Mouse (Mus musculus) hindbrain, embryonic 11.5 days (tissue): ENCODE data around the gene Agbl4. TPM values are rescaled to one million over a fixed set of nuclear protein-coding genes. Genes with fewer than 3 reads are reported as not detected.

Experiments used
- ATAC-seq: fragments of 200-750 bp; cut with Nextera tagmentation; 2 replicates; pipeline ENCODE4 v1.8.0; 2017; ENCODE audit warnings: mild to moderate bottlenecking, moderate TSS enrichment, moderate library complexity; ENCODE audit not compliant: low FRiP score
- DNase-seq: peaks from one replicate; pipeline ENCODE4 v3.0.0-alpha.2; 2015; ENCODE audit warnings: low spot score
- H3K27ac ChIP-seq: fragments of 300-500 bp; sonication (generic); 2 replicates; pipeline ENCODE4 v1.5.1; 2014; ENCODE audit warnings: mild to moderate bottlenecking, low read depth, low read length
- H3K27me3 ChIP-seq: fragments of 300-500 bp; sonication (generic); 2 replicates; pipeline ENCODE4 v1.6.1; 2014; ENCODE audit warnings: mild to moderate bottlenecking, low read length, moderate library complexity, mixed read lengths; ENCODE audit not compliant: control insufficient read depth, insufficient read depth
- H3K36me3 ChIP-seq: fragments of 300-500 bp; sonication (generic); 2 replicates; pipeline ENCODE4 v1.6.1; 2014; ENCODE audit warnings: mild to moderate bottlenecking, low read length, moderate library complexity, mixed read lengths; ENCODE audit not compliant: control insufficient read depth, insufficient read depth
- H3K4me1 ChIP-seq: fragments of 300-500 bp; sonication (generic); replicated peaks from 2 replicates; pipeline ENCODE4 v1.6.1; 2014; ENCODE audit warnings: low read length, mixed read lengths; ENCODE audit not compliant: control insufficient read depth, insufficient read depth
- H3K4me2 ChIP-seq: fragments of 300-500 bp; sonication (generic); replicated peaks from 2 replicates; pipeline ENCODE4 v1.6.1; 2014; ENCODE audit warnings: mild to moderate bottlenecking, low read depth, low read length
- H3K4me3 ChIP-seq: fragments of 300-500 bp; sonication (generic); 2 replicates; pipeline ENCODE4 v1.5.1; 2014; ENCODE audit warnings: low read depth, low read length
- H3K9ac ChIP-seq: fragments of 300-500 bp; sonication (generic); 2 replicates; pipeline ENCODE4 v1.6.1; 2014; ENCODE audit warnings: low read depth, low read length
- H3K9me3 ChIP-seq: fragments of 300-500 bp; sonication (generic); 2 replicates; pipeline ENCODE4 v1.6.1; 2016; ENCODE audit warnings: low read length; ENCODE audit not compliant: control insufficient read depth
- WGBS: fragments of 180-500 bp; shearing (Covaris S2); extraction: QIAGEN DNeasy Blood & Tissue Kit; methylation state at CpG from one replicate; pipeline ENCODE4 v1.1.7; 2014; 5-methylcytosine and 5-hydroxymethylcytosine counted together
- polyA plus RNA-seq: library from polyadenylated mRNA; unstranded; fragments of >200 nt; fragmentation: Nextera tagmentation; extraction: Ambion mirVana; gene quantifications from 2 replicates; pipeline ENCODE4 v1.2.1, GENCODE M21; 2014

Gene Agbl4
- 0.99 and 1.1 TPM in 2 replicates for polyA plus RNA-seq

DNA sequence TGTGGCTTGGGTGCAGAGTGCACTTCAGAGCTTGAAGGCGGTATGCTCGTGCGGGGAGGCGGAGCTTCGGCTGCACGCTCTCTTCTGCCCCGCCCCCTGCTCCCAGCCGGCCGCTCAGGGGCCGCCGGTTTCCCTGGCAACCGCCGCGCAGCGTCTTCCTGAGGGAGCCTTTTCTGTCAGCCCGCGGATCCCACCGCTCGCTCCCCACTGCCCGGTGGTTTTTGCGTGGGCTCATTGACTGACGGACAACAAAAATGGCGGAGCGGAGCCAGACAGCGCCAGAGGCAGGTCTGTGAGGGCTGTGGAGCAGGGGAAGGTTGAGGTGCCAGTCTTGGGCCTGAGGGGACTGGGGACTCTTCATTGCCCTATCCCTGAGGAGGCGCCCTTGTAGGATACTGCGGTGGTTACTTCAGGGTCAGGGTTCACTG lies at the start of gene Agbl4:
Agbl4 (plus strand) TSS at position 44 of the 428 bp plus-strand sequence.
- Histone ChIP-seq H3K4me2 (peak within 1 kb of the TSS; percentile 52), H3K9ac (peak within 1 kb of the TSS; percentile 65), H3K9me3 (no peaks in the 10 kb centered on the region), H3K4me1 (0 out of 2 replicates have a peak, but pooled peaks cover 2% of the 10 kb centered on the region), H3K4me3 (peak within 1 kb of the TSS; percentile 52), H3K36me3 (no peaks in the 10 kb centered on the region), H3K27me3 (no peaks in the 10 kb centered on the region), H3K27ac (no peak within 1 kb of the TSS)
- DNase-seq (peak; percentile 91), ATAC-seq (peak; percentile 99)
- WGBS = under 1% methylated on average over 27 of the region's 27 CpGs

DNA sequence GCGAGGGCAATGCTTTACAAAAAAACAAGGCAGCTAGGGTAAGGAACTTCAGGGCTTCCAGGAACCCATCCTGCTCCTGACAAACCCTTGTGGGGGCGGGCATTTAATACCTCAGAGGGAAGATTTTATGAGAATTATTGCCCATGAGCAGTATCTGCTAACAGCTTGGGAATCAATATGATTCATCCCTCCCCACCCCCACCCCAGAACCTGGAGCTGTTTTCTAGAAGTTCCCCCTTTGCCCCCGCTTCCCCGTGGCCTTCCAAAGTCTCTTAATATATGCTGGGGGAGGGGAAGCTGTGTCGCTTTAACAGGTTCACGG lies 46.6 kb upstream of the Agbl4 start:
- Histone ChIP-seq H3K9ac (peak overlapping the region; percentile 84), H3K36me3 (no peaks in the 10 kb centered on the region), H3K4me1 (no peaks in the 10 kb centered on the region), H3K4me3 (peak overlapping the region; percentile 69), H3K9me3 (no peaks in the 10 kb centered on the region), H3K27me3 (no peaks in the 10 kb centered on the region), H3K4me2 (peak overlapping the region; percentile 67), H3K27ac (peak overlapping the region; percentile 80; the same call in 1 of the 2 replicates)
- ATAC-seq (peak; percentile 10), DNase-seq (no peak)
- 7% methylated on average over 6 of the region's 6 CpGs for WGBS

DNA sequence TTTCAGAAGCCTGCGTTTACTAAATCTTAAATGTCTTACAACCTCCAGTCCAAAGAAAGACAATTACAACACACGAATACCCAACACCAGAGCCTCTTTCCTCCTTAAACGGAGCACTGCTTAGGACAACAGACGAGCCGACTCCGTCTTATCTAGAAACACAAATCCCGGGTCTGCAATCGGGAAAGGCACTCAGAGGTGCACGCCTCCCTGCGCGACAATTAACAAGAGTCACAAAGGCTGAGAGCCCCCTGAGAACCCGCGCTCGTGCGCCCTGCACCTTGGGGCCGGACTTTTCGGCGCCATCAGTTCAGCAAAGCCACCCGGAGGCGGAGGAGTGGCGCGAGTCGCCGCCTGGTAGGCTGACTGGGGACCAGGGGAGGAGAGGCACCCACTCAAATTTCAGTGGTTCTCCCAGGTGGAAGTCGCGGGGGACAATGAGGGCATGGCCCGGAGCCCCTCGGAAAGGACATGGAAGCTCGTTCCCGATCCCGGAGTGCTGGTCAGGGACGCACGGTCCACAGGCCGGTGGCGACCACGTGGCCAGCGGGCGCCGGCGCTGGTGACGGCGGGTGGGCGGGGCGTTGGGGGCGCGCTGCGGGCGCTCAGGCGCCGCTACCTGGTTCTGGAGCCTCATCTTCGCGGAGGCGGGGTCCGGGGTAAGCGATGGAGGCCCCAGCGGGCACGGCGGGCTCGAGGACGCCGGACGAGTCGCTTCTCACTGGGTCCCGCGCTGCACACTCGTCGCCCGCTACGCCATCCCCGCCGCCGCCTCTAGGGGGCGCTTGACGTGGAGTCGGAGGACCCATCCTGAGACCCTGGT lies 46.1 kb upstream of the Agbl4 start, which contains the start of gene Elavl4:
Elavl4 (minus strand) TSS at position 732 of the 823 bp plus-strand sequence.
- Histone ChIP-seq H3K9ac (peak within 1 kb of the TSS; percentile 84), H3K4me1 (no peaks in the 10 kb centered on the region), H3K27ac (peak within 1 kb of the TSS; percentile 80), H3K27me3 (no peaks in the 10 kb centered on the region), H3K4me2 (peak within 1 kb of the TSS; percentile 67), H3K36me3 (no peaks in the 10 kb centered on the region), H3K9me3 (no peaks in the 10 kb centered on the region), H3K4me3 (peak within 1 kb of the TSS; percentile 69)
- DNase-seq (peak; percentile 95), ATAC-seq (peak; percentile 96)
- under 1% methylated on average over 70 of the region's 75 CpGs for WGBS

DNA sequence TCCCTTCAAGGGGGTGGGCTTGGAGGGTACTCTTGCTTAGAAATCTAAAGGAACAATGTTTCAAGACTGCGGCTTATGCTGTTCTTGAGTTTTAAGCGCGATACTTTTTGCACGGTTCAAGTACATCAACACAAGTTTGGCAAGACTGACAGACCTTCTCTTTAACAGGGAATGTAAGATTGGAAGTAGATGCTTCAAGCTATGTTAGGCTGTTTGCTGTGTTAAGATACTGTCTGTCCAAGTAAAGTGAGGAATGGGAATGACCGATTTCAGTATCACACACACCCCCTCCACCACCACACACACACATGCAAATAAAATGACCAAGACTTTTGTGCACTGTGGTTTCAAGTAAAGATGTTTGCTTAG lies 45.5 kb upstream of the Agbl4 start:
- Histone ChIP-seq H3K9me3 (no peaks in the 10 kb centered on the region), H3K27me3 (no peaks in the 10 kb centered on the region), H3K36me3 (no peaks in the 10 kb centered on the region), H3K27ac (peak overlapping the region; percentile 80; the same call in 1 of the 2 replicates), H3K9ac (peak overlapping the region; percentile 84), H3K4me1 (no peaks in the 10 kb centered on the region), H3K4me2 (peak overlapping the region; percentile 67), H3K4me3 (peak overlapping the region; percentile 69)
- WGBS = 8% methylated on average over 5 of the region's 5 CpGs
- ATAC-seq = peak; percentile 17
- no peak for DNase-seq

DNA sequence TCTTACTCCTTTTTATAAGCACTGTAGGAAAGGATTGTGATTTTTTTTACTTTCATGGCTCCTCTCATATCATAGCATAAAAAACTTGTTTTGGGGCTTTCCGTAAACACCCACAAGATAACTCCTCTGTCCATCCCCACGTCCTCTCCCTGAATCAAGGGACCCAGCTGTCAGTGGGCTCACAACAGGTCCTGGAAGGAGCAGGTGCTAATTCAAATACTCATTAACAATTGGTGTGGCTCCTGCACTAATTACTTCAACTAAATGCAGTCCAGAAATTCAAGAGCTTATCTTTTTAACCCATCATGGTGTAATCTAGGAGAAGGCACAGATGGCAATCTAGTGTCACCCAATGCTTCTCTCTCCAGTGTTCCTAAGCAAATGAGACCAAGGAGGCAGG lies 36.9 kb upstream of the Agbl4 start:
- no peak overlapping the region for H3K9ac ChIP-seq
- DNase-seq (no peak), ATAC-seq (peak; percentile 38; the same call in 1 of the 2 replicates)
- no peak overlapping the region for H3K27ac ChIP-seq
- no peaks in the 10 kb centered on the region for H3K27me3 ChIP-seq
- H3K4me2 ChIP-seq = no peak overlapping the region
- H3K4me3 ChIP-seq = no peak overlapping the region
- 67% methylated on average over 2 of the region's 2 CpGs for WGBS
- no peaks in the 10 kb centered on the region for H3K4me1 ChIP-seq
- no peaks in the 10 kb centered on the region for H3K36me3 ChIP-seq
- no peaks in the 10 kb centered on the region for H3K9me3 ChIP-seq

DNA sequence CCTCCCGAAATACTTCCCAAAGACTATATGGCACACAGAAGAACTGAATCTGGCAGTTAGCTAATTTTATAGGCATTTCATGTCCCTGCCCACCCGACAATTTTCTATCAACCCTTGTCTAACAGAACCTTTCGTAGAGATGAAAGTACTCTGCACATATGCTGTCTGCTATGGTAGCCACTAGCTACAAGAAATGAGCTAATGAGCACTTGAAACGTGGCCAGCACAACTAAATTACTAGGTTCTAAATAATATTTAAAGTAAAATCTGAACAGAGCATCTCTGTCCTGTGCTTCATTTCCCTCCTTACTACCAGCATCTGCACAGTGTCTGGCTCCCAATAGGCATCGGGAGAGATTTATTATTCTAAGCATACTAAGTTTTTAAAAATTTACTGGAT lies 1.2 kb upstream of the Agbl4 start:
- no peak overlapping the region for H3K4me3 ChIP-seq
- no peaks in the 10 kb centered on the region for H3K27me3 ChIP-seq
- no peaks in the 10 kb centered on the region for H3K9me3 ChIP-seq
- no peaks in the 10 kb centered on the region for H3K36me3 ChIP-seq
- H3K4me2 ChIP-seq = no peak overlapping the region
- H3K9ac ChIP-seq = no peak overlapping the region
- H3K4me1 ChIP-seq = 0 out of 2 replicates have a peak, but pooled peaks cover 2% of the 10 kb centered on the region
- 84% methylated on average over 5 of the region's 5 CpGs for WGBS
- ATAC-seq = no peak
- H3K27ac ChIP-seq = no peak overlapping the region
- no peak for DNase-seq

DNA sequence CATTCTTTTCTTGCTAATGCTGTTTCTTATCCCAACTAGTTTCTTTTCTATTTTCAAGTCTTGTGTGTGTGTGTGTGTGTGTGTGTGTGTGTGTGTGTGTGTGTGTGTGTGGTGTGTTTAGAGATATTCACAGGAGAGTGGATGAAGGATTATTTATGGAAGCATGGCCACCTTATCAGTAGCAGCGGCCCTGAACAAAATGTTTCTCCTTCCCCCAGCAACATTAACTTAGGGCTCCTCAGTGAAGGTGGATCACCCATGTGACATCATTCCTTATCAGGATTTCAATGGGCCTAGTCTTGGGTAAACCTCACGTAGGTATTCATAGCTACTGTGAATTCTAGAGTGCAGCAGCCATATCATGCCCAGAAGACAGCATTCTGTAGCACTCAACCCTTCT lies 22.8 kb downstream of the Agbl4 start:
- no peaks in the 10 kb centered on the region for H3K4me1 ChIP-seq
- no peaks in the 10 kb centered on the region for H3K27me3 ChIP-seq
- H3K27ac ChIP-seq = no peak overlapping the region
- no peak for ATAC-seq
- H3K9me3 ChIP-seq = no peaks in the 10 kb centered on the region
- WGBS = 78% methylated on average over 2 of the region's 2 CpGs
- no peak overlapping the region for H3K9ac ChIP-seq
- H3K36me3 ChIP-seq = no peaks in the 10 kb centered on the region
- no peak overlapping the region for H3K4me2 ChIP-seq
- no peak overlapping the region for H3K4me3 ChIP-seq
- DNase-seq = no peak

DNA sequence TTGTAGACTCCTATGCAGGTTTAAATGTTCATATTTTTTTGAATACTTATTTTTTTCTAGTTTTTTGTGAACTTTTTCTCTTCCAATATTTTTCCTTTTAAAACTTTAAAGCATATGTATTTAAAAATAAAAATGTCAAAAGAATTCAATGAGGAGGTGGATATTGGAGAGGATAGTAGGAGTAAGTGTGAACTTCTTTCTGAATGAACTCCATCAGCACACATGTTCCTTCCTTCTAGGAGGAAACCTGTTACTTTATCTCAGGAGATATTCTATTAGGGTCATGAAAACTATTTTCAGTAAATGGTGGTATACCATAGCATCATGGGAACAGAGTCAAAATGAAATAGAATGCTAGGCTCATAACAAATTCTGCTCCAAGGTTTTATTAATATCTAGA lies 30.2 kb downstream of the Agbl4 start:
- Histone ChIP-seq H3K27ac (no peak overlapping the region), H3K27me3 (no peaks in the 10 kb centered on the region), H3K9me3 (no peaks in the 10 kb centered on the region), H3K9ac (no peak overlapping the region), H3K36me3 (no peaks in the 10 kb centered on the region), H3K4me1 (no peaks in the 10 kb centered on the region), H3K4me3 (no peak overlapping the region), H3K4me2 (no peak overlapping the region)
- DNase-seq (no peak), ATAC-seq (no peak)

DNA sequence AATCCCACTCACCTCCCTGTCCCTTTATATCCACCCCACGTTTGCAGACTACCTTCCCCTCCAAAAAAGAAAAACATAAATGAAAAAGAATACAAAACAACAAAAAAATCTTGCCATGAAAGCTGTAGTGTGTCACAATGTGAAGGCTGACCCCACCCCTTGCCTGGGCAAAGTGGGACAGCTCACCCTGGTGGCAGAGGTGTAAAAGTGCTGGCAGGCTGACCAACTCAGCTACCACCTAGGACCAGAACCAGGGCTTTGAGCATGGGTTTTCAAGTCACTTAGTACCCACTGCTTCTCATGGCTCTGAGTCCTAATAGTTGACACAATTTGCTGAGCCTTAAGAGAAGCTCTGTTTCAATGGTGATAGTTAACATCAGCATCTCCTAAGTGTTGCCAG lies 96.9 kb downstream of the Agbl4 start:
- DNase-seq (peak; percentile 9), ATAC-seq (no peak)
- no peak overlapping the region for H3K9ac ChIP-seq
- H3K27me3 ChIP-seq = no peaks in the 10 kb centered on the region
- H3K27ac ChIP-seq = no peak overlapping the region
- H3K4me1 ChIP-seq = no peaks in the 10 kb centered on the region
- no peak overlapping the region for H3K4me3 ChIP-seq
- H3K9me3 ChIP-seq = no peaks in the 10 kb centered on the region
- WGBS = 73% methylated on average over 1 of the region's 1 CpGs
- no peaks in the 10 kb centered on the region for H3K36me3 ChIP-seq
- no peak overlapping the region for H3K4me2 ChIP-seq
